Mouse (Mus musculus): ENCODE measurements around the gene Arhgap10. TPM values are rescaled to one million over a fixed set of nuclear protein-coding genes. Genes with fewer than 3 reads are reported as not detected.

Arhgap10 gene
- polyA plus RNA-seq, 1 experiment from 2014 or later: 6.3 TPM

GRCm38 (mm10) chr8:77478155-77478912 lies 39.4 kb downstream of the Arhgap10 start:
- no peak for ATAC-seq (ENCODE audit: low FRiP score)
- H3K27ac ChIP-seq: no peak overlapping the region
- WGBS: 85% methylated on average over 12 of the region's 12 CpGs

GRCm38 (mm10) chr8:77477684-77478083 lies 40.1 kb downstream of the Arhgap10 start:
- 84% methylated on average over 12 of the region's 12 CpGs for WGBS

More at GRCm38 (mm10) chr8:77478155-77478912, 39.4 kb downstream of the Arhgap10 start:
- no peak overlapping the region for H3K9ac ChIP-seq
- H3K27me3 ChIP-seq: no peaks in the 10 kb centered on the region
- no peaks in the 10 kb centered on the region for H3K9me3 ChIP-seq
- H3K4me2 ChIP-seq: no peak overlapping the region
- H3K36me3 ChIP-seq: no peaks in the 10 kb centered on the region
- no peak overlapping the region for H3K4me3 ChIP-seq
- H3K4me1 ChIP-seq (replicated peaks): no peaks in the 10 kb centered on the region

GRCm38 (mm10) chr8:77474614-77475013 lies 43.1 kb downstream of the Arhgap10 start:
- no peak for ATAC-seq (ENCODE audit: low FRiP score)
- WGBS: 97% methylated on average over 5 of the region's 5 CpGs
- Histone ChIP-seq H3K27ac (no peak overlapping the region), H3K4me1 (replicated peaks) (no peaks in the 10 kb centered on the region), H3K36me3 (no peaks in the 10 kb centered on the region), H3K9ac (no peak overlapping the region), H3K27me3 (no peaks in the 10 kb centered on the region), H3K4me2 (no peak overlapping the region), H3K9me3 (no peaks in the 10 kb centered on the region), H3K4me3 (no peak overlapping the region)

More at GRCm38 (mm10) chr8:77477684-77478083, 40.1 kb downstream of the Arhgap10 start:
- Histone ChIP-seq H3K4me2 (no peak overlapping the region), H3K9ac (no peak overlapping the region), H3K4me3 (no peak overlapping the region), H3K27me3 (no peaks in the 10 kb centered on the region), H3K4me1 (replicated peaks) (no peaks in the 10 kb centered on the region), H3K36me3 (no peaks in the 10 kb centered on the region), H3K27ac (no peak overlapping the region), H3K9me3 (no peaks in the 10 kb centered on the region)
- ATAC-seq (ENCODE audit: low FRiP score): no peak

- Histone ChIP-seq H3K27ac (no peak overlapping the region), H3K27me3 (no peaks in the 10 kb centered on the region), H3K9me3 (no peaks in the 10 kb centered on the region), H3K36me3 (no peaks in the 10 kb centered on the region), H3K4me2 (no peak overlapping the region), H3K9ac (no peak overlapping the region), H3K4me1 (replicated peaks) (no peaks in the 10 kb centered on the region), H3K4me3 (no peak overlapping the region)
- WGBS: 76% methylated on average over 7 of the region's 7 CpGs
- no peak for ATAC-seq (ENCODE audit: low FRiP score)
Observed at GRCm38 (mm10) chr8:77473773-77474172, 44.0 kb downstream of the Arhgap10 start.

- WGBS: 82% methylated on average over 6 of the region's 6 CpGs
- no peak overlapping the region for H3K4me3 ChIP-seq
- ATAC-seq (ENCODE audit: low FRiP score): no peak
- H3K36me3 ChIP-seq: no peaks in the 10 kb centered on the region
- H3K9me3 ChIP-seq: no peaks in the 10 kb centered on the region
- no peaks in the 10 kb centered on the region for H3K4me1 ChIP-seq (replicated peaks)
- H3K4me2 ChIP-seq: no peak overlapping the region
- no peak overlapping the region for H3K27ac ChIP-seq
- no peak overlapping the region for H3K9ac ChIP-seq
- no peaks in the 10 kb centered on the region for H3K27me3 ChIP-seq
Observed at GRCm38 (mm10) chr8:77473373-77473772, 44.4 kb downstream of the Arhgap10 start.

- WGBS: 86% methylated on average over 6 of the region's 6 CpGs
Observed at GRCm38 (mm10) chr8:77461392-77461791, 56.4 kb downstream of the Arhgap10 start.

GRCm38 (mm10) chr8:77460363-77460762 lies 57.4 kb downstream of the Arhgap10 start:
- Histone ChIP-seq H3K4me1 (replicated peaks) (no peaks in the 10 kb centered on the region), H3K4me2 (no peak overlapping the region), H3K36me3 (no peaks in the 10 kb centered on the region), H3K27ac (no peak overlapping the region), H3K27me3 (no peaks in the 10 kb centered on the region), H3K9me3 (no peaks in the 10 kb centered on the region), H3K9ac (no peak overlapping the region), H3K4me3 (no peak overlapping the region)
- ATAC-seq (ENCODE audit: low FRiP score): no peak
- 93% methylated on average over 2 of the region's 2 CpGs for WGBS

More at GRCm38 (mm10) chr8:77461392-77461791, 56.4 kb downstream of the Arhgap10 start:
- Histone ChIP-seq H3K4me1 (replicated peaks) (no peaks in the 10 kb centered on the region), H3K27me3 (no peaks in the 10 kb centered on the region), H3K27ac (no peak overlapping the region), H3K9ac (no peak overlapping the region), H3K9me3 (no peaks in the 10 kb centered on the region), H3K36me3 (no peaks in the 10 kb centered on the region), H3K4me3 (no peak overlapping the region), H3K4me2 (no peak overlapping the region)
- ATAC-seq (ENCODE audit: low FRiP score): no peak

GRCm38 (mm10) chr8:77459696-77460095 lies 58.1 kb downstream of the Arhgap10 start:
- H3K9ac ChIP-seq: no peak overlapping the region
- H3K27ac ChIP-seq: no peak overlapping the region
- no peaks in the 10 kb centered on the region for H3K27me3 ChIP-seq
- no peaks in the 10 kb centered on the region for H3K9me3 ChIP-seq
- H3K4me3 ChIP-seq: no peak overlapping the region
- no peaks in the 10 kb centered on the region for H3K36me3 ChIP-seq
- ATAC-seq (ENCODE audit: low FRiP score): no peak
- H3K4me1 ChIP-seq (replicated peaks): no peaks in the 10 kb centered on the region
- H3K4me2 ChIP-seq: no peak overlapping the region
- 43% methylated on average over 7 of the region's 7 CpGs for WGBS

- H3K36me3 ChIP-seq: no peaks in the 10 kb centered on the region
- no peaks in the 10 kb centered on the region for H3K27me3 ChIP-seq
- 92% methylated on average over 4 of the region's 4 CpGs for WGBS
- H3K9ac ChIP-seq: no peak overlapping the region
- H3K9me3 ChIP-seq: no peaks in the 10 kb centered on the region
- H3K4me2 ChIP-seq: no peak overlapping the region
- no peaks in the 10 kb centered on the region for H3K4me1 ChIP-seq (replicated peaks)
- no peak for ATAC-seq (ENCODE audit: low FRiP score)
- no peak overlapping the region for H3K27ac ChIP-seq
- H3K4me3 ChIP-seq: no peak overlapping the region
Observed at GRCm38 (mm10) chr8:77458575-77458974, 59.2 kb downstream of the Arhgap10 start.

- Histone ChIP-seq H3K4me2 (no peak overlapping the region), H3K9ac (no peak overlapping the region), H3K36me3 (no peaks in the 10 kb centered on the region), H3K27ac (no peak overlapping the region), H3K4me3 (no peak overlapping the region), H3K27me3 (no peaks in the 10 kb centered on the region), H3K9me3 (no peaks in the 10 kb centered on the region), H3K4me1 (replicated peaks) (no peaks in the 10 kb centered on the region)
- no peak for ATAC-seq (ENCODE audit: low FRiP score)
- WGBS: 95% methylated on average over 6 of the region's 6 CpGs
Observed at GRCm38 (mm10) chr8:77456263-77456662, 61.5 kb downstream of the Arhgap10 start.

- 79% methylated on average over 9 of the region's 9 CpGs for WGBS
- H3K9ac ChIP-seq: no peak overlapping the region
- H3K4me2 ChIP-seq: no peak overlapping the region
- no peaks in the 10 kb centered on the region for H3K4me1 ChIP-seq (replicated peaks)
- no peak for ATAC-seq (ENCODE audit: low FRiP score)
- peaks cover 4% of the 10 kb centered on the region; the same call in 1 of the 2 replicates for H3K9me3 ChIP-seq
- no peak overlapping the region for H3K27ac ChIP-seq
- no peaks in the 10 kb centered on the region for H3K27me3 ChIP-seq
- no peak overlapping the region for H3K4me3 ChIP-seq
- peaks cover 12% of the 10 kb centered on the region; the same call in 1 of the 2 replicates for H3K36me3 ChIP-seq
Observed at GRCm38 (mm10) chr8:77453836-77454235, 63.9 kb downstream of the Arhgap10 start.

GRCm38 (mm10) chr8:77451466-77452382 lies 66.0 kb downstream of the Arhgap10 start:
- no peak overlapping the region for H3K4me3 ChIP-seq
- H3K9me3 ChIP-seq: peaks cover 16% of the 10 kb centered on the region; the same call in 1 of the 2 replicates
- no peak for ATAC-seq (ENCODE audit: low FRiP score)
- peaks cover 15% of the 10 kb centered on the region; the same call in 1 of the 2 replicates for H3K36me3 ChIP-seq
- no peak overlapping the region for H3K9ac ChIP-seq
- no peaks in the 10 kb centered on the region for H3K27me3 ChIP-seq
- no peaks in the 10 kb centered on the region for H3K4me1 ChIP-seq (replicated peaks)
- WGBS: 92% methylated on average over 21 of the region's 21 CpGs
- no peak overlapping the region for H3K4me2 ChIP-seq
- H3K27ac ChIP-seq: no peak overlapping the region

Measured in hindbrain, embryonic 13.5 days (tissue).